Mouse (Mus musculus): ENCODE measurements around the gene Camsap2. TPM values are rescaled to one million over a fixed set of nuclear protein-coding genes. Genes with fewer than 3 reads are reported as not detected.
A peak's percentile ranks its signal among the peaks of the same experiment; 100 is the strongest.

The Camsap2 gene
- polyA plus RNA-seq, 1 experiment from 2014 or later: 8.6 TPM

GRCm38 (mm10) chr1:136268224-136268623 is 77.7 kb downstream of the Camsap2 start:
- no peak for TF ChIP-seq CTCF (IDR thresholded peaks at IDR 0.05; ENCODE audit: low read depth)
- H3K4me2 ChIP-seq (ENCODE audit: low read length): no peak overlapping the region

DNA sequence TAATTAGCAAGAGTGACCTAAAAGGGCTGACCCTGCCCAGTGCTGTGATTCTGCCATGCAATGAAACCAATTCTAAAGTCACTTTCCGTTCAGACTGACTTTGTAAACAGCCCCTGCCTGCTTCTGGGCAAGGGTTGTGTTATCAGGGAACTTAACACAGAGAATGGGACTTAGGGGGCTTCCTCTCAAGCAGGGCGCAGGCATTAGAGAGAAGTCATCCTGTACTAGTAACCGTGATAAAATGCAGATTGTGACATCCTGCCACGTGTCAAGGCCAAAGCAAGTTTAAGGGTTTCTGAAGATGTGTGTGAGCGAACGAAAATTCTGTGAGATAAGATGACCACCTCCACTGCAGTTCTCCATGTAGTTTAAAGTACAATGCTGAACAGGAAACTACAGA is 79.8 kb downstream of the Camsap2 start:
- no peak for TF ChIP-seq CTCF (IDR thresholded peaks at IDR 0.05; ENCODE audit: low read depth)
- ATAC-seq (replicated peaks; ENCODE audit: low FRiP score, low read depth) (no peak), DNase-seq (ENCODE audit: low spot score) (no peak)
- Histone ChIP-seq H3K27ac (no peak overlapping the region), H3K4me1 (replicated peaks; ENCODE audit: insufficient read depth, low read length) (no peaks in the 10 kb centered on the region), H3K9me3 (replicated peaks; ENCODE audit: low read length) (no peaks in the 10 kb centered on the region), H3K4me2 (ENCODE audit: low read length) (no peak overlapping the region), H3K9ac (ENCODE audit: low read depth, low read length) (no peak overlapping the region), H3K4me3 (replicated peaks; ENCODE audit: low read depth, low read length) (no peak overlapping the region), H3K36me3 (ENCODE audit: insufficient read depth, low read length) (peaks cover 9% of the 10 kb centered on the region; the same call in 1 of the 2 replicates), H3K27me3 (ENCODE audit: insufficient read depth, low read length) (peaks cover 12% of the 10 kb centered on the region)
- 48% methylated on average over 6 of the region's 6 CpGs for WGBS

More at GRCm38 (mm10) chr1:136268224-136268623, 77.7 kb downstream of the Camsap2 start:
- ATAC-seq (replicated peaks; ENCODE audit: low FRiP score, low read depth) (no peak), DNase-seq (ENCODE audit: low spot score) (no peak)
- Histone ChIP-seq H3K27ac (no peak overlapping the region), H3K4me1 (replicated peaks; ENCODE audit: insufficient read depth, low read length) (no peaks in the 10 kb centered on the region), H3K27me3 (ENCODE audit: insufficient read depth, low read length) (no peaks in the 10 kb centered on the region), H3K9me3 (replicated peaks; ENCODE audit: low read length) (no peaks in the 10 kb centered on the region), H3K9ac (ENCODE audit: low read depth, low read length) (no peak overlapping the region), H3K4me3 (replicated peaks; ENCODE audit: low read depth, low read length) (no peak overlapping the region), H3K36me3 (ENCODE audit: insufficient read depth, low read length) (peaks cover 28% of the 10 kb centered on the region; the same call in 1 of the 2 replicates)
- WGBS: 85% methylated on average over 7 of the region's 7 CpGs

GRCm38 (mm10) chr1:136263355-136263754 is 82.5 kb downstream of the Camsap2 start:
- Histone ChIP-seq H3K36me3 (ENCODE audit: insufficient read depth, low read length) (0 out of 2 replicates have a peak, but pooled peaks cover 3% of the 10 kb centered on the region), H3K4me1 (replicated peaks; ENCODE audit: insufficient read depth, low read length) (peaks cover 12% of the 10 kb centered on the region; the same call in 1 of the 2 replicates), H3K4me2 (ENCODE audit: low read length) (no peak overlapping the region), H3K27me3 (ENCODE audit: insufficient read depth, low read length) (peaks cover 39% of the 10 kb centered on the region), H3K9me3 (replicated peaks; ENCODE audit: low read length) (no peaks in the 10 kb centered on the region), H3K9ac (ENCODE audit: low read depth, low read length) (no peak overlapping the region), H3K27ac (no peak overlapping the region), H3K4me3 (replicated peaks; ENCODE audit: low read depth, low read length) (no peak overlapping the region)
- DNase-seq (ENCODE audit: low spot score) (no peak), ATAC-seq (replicated peaks; ENCODE audit: low FRiP score, low read depth) (no peak)
- no peak for TF ChIP-seq CTCF (IDR thresholded peaks at IDR 0.05; ENCODE audit: low read depth)
- 81% methylated on average over 5 of the region's 5 CpGs for WGBS

- ATAC-seq (replicated peaks; ENCODE audit: low FRiP score, low read depth) (no peak; the same call in 1 of the 2 replicates), DNase-seq (ENCODE audit: low spot score) (no peak)
- 9% methylated on average over 28 of the region's 28 CpGs for WGBS
- Histone ChIP-seq H3K4me2 (ENCODE audit: low read length) (peak within 1 kb of the TSS; percentile 92), H3K9me3 (replicated peaks; ENCODE audit: low read length) (no peaks in the 10 kb centered on the region), H3K4me3 (replicated peaks; ENCODE audit: low read depth, low read length) (peak within 1 kb of the TSS; percentile 48), H3K4me1 (replicated peaks; ENCODE audit: insufficient read depth, low read length) (peaks cover 12% of the 10 kb centered on the region; the same call in 1 of the 2 replicates), H3K9ac (ENCODE audit: low read depth, low read length) (peak within 1 kb of the TSS; percentile 42), H3K36me3 (ENCODE audit: insufficient read depth, low read length) (no peaks in the 10 kb centered on the region), H3K27ac (no peak within 1 kb of the TSS), H3K27me3 (ENCODE audit: insufficient read depth, low read length) (peaks cover 55% of the 10 kb centered on the region)
- TF ChIP-seq CTCF (IDR thresholded peaks at IDR 0.05; ENCODE audit: low read depth): no peak
Measured at GRCm38 (mm10) chr1:136260635-136261238, 85.2 kb downstream of the Camsap2 start, which contains the start of gene Gpr25. Gene Gpr25, minus strand, starts transcription at chr1:136260873.

- Histone ChIP-seq H3K4me2 (ENCODE audit: low read length) (peak overlapping the region; percentile 92), H3K4me3 (replicated peaks; ENCODE audit: low read depth, low read length) (peak overlapping the region; percentile 48), H3K36me3 (ENCODE audit: insufficient read depth, low read length) (no peaks in the 10 kb centered on the region), H3K9ac (ENCODE audit: low read depth, low read length) (peak overlapping the region; percentile 42), H3K4me1 (replicated peaks; ENCODE audit: insufficient read depth, low read length) (peaks cover 12% of the 10 kb centered on the region; the same call in 1 of the 2 replicates), H3K9me3 (replicated peaks; ENCODE audit: low read length) (no peaks in the 10 kb centered on the region), H3K27ac (no peak overlapping the region), H3K27me3 (ENCODE audit: insufficient read depth, low read length) (peaks cover 55% of the 10 kb centered on the region)
- peak; percentile 75 for ATAC-seq (replicated peaks; ENCODE audit: low FRiP score, low read depth)
- no peak for TF ChIP-seq CTCF (IDR thresholded peaks at IDR 0.05; ENCODE audit: low read depth)
- WGBS: under 1% methylated on average over 66 of the region's 95 CpGs
- DNase-seq (ENCODE audit: low spot score): peak; percentile 57
Measured at GRCm38 (mm10) chr1:136259893-136260634, 85.8 kb downstream of the Camsap2 start.

GRCm38 (mm10) chr1:136259543-136259892 is 86.4 kb downstream of the Camsap2 start:
- Histone ChIP-seq H3K9me3 (replicated peaks; ENCODE audit: low read length) (no peaks in the 10 kb centered on the region), H3K9ac (ENCODE audit: low read depth, low read length) (no peak overlapping the region), H3K4me3 (replicated peaks; ENCODE audit: low read depth, low read length) (peak overlapping the region; percentile 48), H3K36me3 (ENCODE audit: insufficient read depth, low read length) (no peaks in the 10 kb centered on the region), H3K27me3 (ENCODE audit: insufficient read depth, low read length) (peaks cover 55% of the 10 kb centered on the region), H3K4me2 (ENCODE audit: low read length) (peak overlapping the region; percentile 92), H3K4me1 (replicated peaks; ENCODE audit: insufficient read depth, low read length) (peaks cover 12% of the 10 kb centered on the region; the same call in 1 of the 2 replicates), H3K27ac (no peak overlapping the region)
- TF ChIP-seq CTCF (IDR thresholded peaks at IDR 0.05; ENCODE audit: low read depth): no peak
- ATAC-seq (replicated peaks; ENCODE audit: low FRiP score, low read depth) (no peak), DNase-seq (ENCODE audit: low spot score) (no peak)
- 3% methylated on average over 16 of the region's 16 CpGs for WGBS
